Mouse (Mus musculus) G1E (cell line): ENCODE data around the gene Suz12.

ENCODE experiments used
- CTCF ChIP-seq: IDR thresholded peaks from 2 replicates; pipeline ENCODE4 v1.5.1; 2012; ENCODE audit warnings: low read depth, low read length, inconsistent platforms, mixed read lengths
- TAL1 ChIP-seq: conservative IDR thresholded peaks from 2 replicates; pipeline ENCODE4 v1.6.1; 2012; ENCODE audit warnings: low read depth, low read length, inconsistent platforms, mixed read lengths

- TF ChIP-seq CTCF: no peak
- TF ChIP-seq TAL1: no peak
Observed at GRCm38 (mm10) chr11:80046856-80047255, 54.0 kb downstream of the Suz12 start.
